Mouse (Mus musculus) neural tube, embryonic 15.5 days (tissue): ENCODE measurements around the gene Yipf4. TPM values are rescaled to one million over a fixed set of nuclear protein-coding genes. Genes with fewer than 3 reads are reported as not detected.
"Not testable (repeated sequence)": the region's sequence is repeated elsewhere in the genome, so short reads cannot be mapped to it uniquely, and the experiment has no call there.

Source experiments
- ATAC-seq: fragments of 200-750 bp; cut with Nextera tagmentation; 2 replicates; pipeline ENCODE4 v1.8.0; 2017; ENCODE audit warnings: mild to moderate bottlenecking, moderate TSS enrichment, moderate library complexity; ENCODE audit not compliant: low FRiP score
- H3K27ac ChIP-seq: fragments of 300-500 bp; sonication (generic); replicated peaks from 2 replicates; pipeline ENCODE4 v1.5.1; 2015; ENCODE audit warnings: mild to moderate bottlenecking, inconsistent platforms
- H3K27me3 ChIP-seq: fragments of 300-500 bp; sonication (generic); replicated peaks from 2 replicates; pipeline ENCODE4 v1.6.1; 2015; ENCODE audit warnings: inconsistent platforms
- H3K36me3 ChIP-seq: fragments of 300-500 bp; sonication (generic); 2 replicates; pipeline ENCODE4 v1.6.1; 2015; ENCODE audit warnings: inconsistent platforms
- H3K4me1 ChIP-seq: fragments of 300-500 bp; sonication (generic); 2 replicates; pipeline ENCODE4 v1.6.1; 2015; ENCODE audit warnings: inconsistent platforms
- H3K4me2 ChIP-seq: fragments of 300-500 bp; sonication (generic); 2 replicates; pipeline ENCODE4 v1.6.1; 2015; ENCODE audit warnings: inconsistent platforms, mild to moderate bottlenecking, moderate library complexity
- H3K4me3 ChIP-seq: fragments of 300-500 bp; sonication (generic); replicated peaks from 2 replicates; pipeline ENCODE4 v1.5.1; 2015; ENCODE audit warnings: mild to moderate bottlenecking, inconsistent platforms
- H3K9ac ChIP-seq: fragments of 300-500 bp; sonication (generic); replicated peaks from 2 replicates; pipeline ENCODE4 v1.6.1; 2015; ENCODE audit warnings: mild to moderate bottlenecking, inconsistent platforms
- H3K9me3 ChIP-seq: fragments of 300-500 bp; sonication (generic); replicated peaks from 2 replicates; pipeline ENCODE4 v1.6.1; 2016; ENCODE audit warnings: inconsistent platforms
- WGBS: fragments of 180-500 bp; shearing (Covaris S2); methylation state at CpG from one replicate; pipeline ENCODE4 v1.1.7; 2015; ENCODE audit warnings: mixed read lengths; 5-methylcytosine and 5-hydroxymethylcytosine counted together
- polyA plus RNA-seq: library from polyadenylated mRNA; unstranded; fragments of >200 nt; fragmentation: Nextera tagmentation; extraction: Ambion mirVana; gene quantifications from 2 replicates; pipeline ENCODE4 v1.2.1, GENCODE M21; 2015

The Yipf4 gene
- 56.1 and 56.2 TPM in 2 replicates for polyA plus RNA-seq

GRCm38 (mm10) chr17:74489024-74489900 is at the start of gene Yipf4:
Yipf4 (plus strand) TSS chr17:74489493.
- Histone ChIP-seq H3K4me1 (peaks cover 8% of the 10 kb centered on the region), H3K9ac (peak within 1 kb of the TSS; percentile 97), H3K36me3 (peaks cover 15% of the 10 kb centered on the region), H3K4me3 (peak within 1 kb of the TSS; percentile 100), H3K9me3 (no peaks in the 10 kb centered on the region), H3K4me2 (peak within 1 kb of the TSS; percentile 67), H3K27ac (peak within 1 kb of the TSS; percentile 86), H3K27me3 (0 out of 2 replicates have a peak, but pooled peaks cover 3% of the 10 kb centered on the region)
- peak; percentile 100 for ATAC-seq
- 4% methylated on average over 56 of the region's 58 CpGs for WGBS

- Histone ChIP-seq H3K4me3 (no peak overlapping the region), H3K9ac (no peak overlapping the region), H3K27me3 (no peaks in the 10 kb centered on the region), H3K27ac (no peak overlapping the region), H3K4me2 (no peak overlapping the region), H3K9me3 (no peaks in the 10 kb centered on the region), H3K36me3 (no peaks in the 10 kb centered on the region), H3K4me1 (no peaks in the 10 kb centered on the region)
- ATAC-seq = no peak
- 79% methylated on average over 5 of the region's 5 CpGs for WGBS
These were observed 48.8 kb upstream of the Yipf4 start for GRCm38 (mm10) chr17:74440486-74440885.

GRCm38 (mm10) chr17:74449776-74450175 is 39.5 kb upstream of the Yipf4 start:
- whole genome bisulfite sequencing = 89% methylated on average over 10 of the region's 10 CpGs
- Histone ChIP-seq H3K9ac (no peak overlapping the region), H3K4me1 (no peaks in the 10 kb centered on the region), H3K27ac (no peak overlapping the region), H3K36me3 (no peaks in the 10 kb centered on the region), H3K4me2 (no peak overlapping the region), H3K4me3 (no peak overlapping the region), H3K9me3 (no peaks in the 10 kb centered on the region), H3K27me3 (no peaks in the 10 kb centered on the region)
- no peak for ATAC-seq

- Histone ChIP-seq H3K27ac (no peak overlapping the region), H3K4me1 (no peaks in the 10 kb centered on the region), H3K9ac (no peak overlapping the region), H3K9me3 (no peaks in the 10 kb centered on the region), H3K36me3 (no peaks in the 10 kb centered on the region), H3K4me2 (no peak overlapping the region), H3K4me3 (no peak overlapping the region), H3K27me3 (no peaks in the 10 kb centered on the region)
- 78% methylated on average over 3 of the region's 3 CpGs for WGBS
- ATAC-seq = no peak
These were observed 35.4 kb upstream of the Yipf4 start for GRCm38 (mm10) chr17:74453928-74454327.

GRCm38 (mm10) chr17:74454660-74455059 is 34.6 kb upstream of the Yipf4 start:
- H3K4me3 ChIP-seq = no peak overlapping the region
- no peaks in the 10 kb centered on the region for H3K36me3 ChIP-seq
- no peak overlapping the region for H3K9ac ChIP-seq
- no peak for ATAC-seq
- WGBS = 98% methylated on average over 1 of the region's 1 CpGs
- H3K4me1 ChIP-seq = no peaks in the 10 kb centered on the region
- no peak overlapping the region for H3K4me2 ChIP-seq
- no peaks in the 10 kb centered on the region for H3K9me3 ChIP-seq
- no peak overlapping the region for H3K27ac ChIP-seq
- no peaks in the 10 kb centered on the region for H3K27me3 ChIP-seq

- 92% methylated on average over 4 of the region's 4 CpGs for WGBS
- no peak overlapping the region for H3K9ac ChIP-seq
- H3K27ac ChIP-seq = no peak overlapping the region
- H3K36me3 ChIP-seq = no peaks in the 10 kb centered on the region
- H3K4me3 ChIP-seq = no peak overlapping the region
- no peak overlapping the region for H3K4me2 ChIP-seq
- no peaks in the 10 kb centered on the region for H3K27me3 ChIP-seq
- no peak for ATAC-seq
- H3K9me3 ChIP-seq = no peaks in the 10 kb centered on the region
- no peaks in the 10 kb centered on the region for H3K4me1 ChIP-seq
These were observed 33.9 kb upstream of the Yipf4 start for GRCm38 (mm10) chr17:74455426-74455825.

- no peak overlapping the region for H3K27ac ChIP-seq
- no peaks in the 10 kb centered on the region for H3K4me1 ChIP-seq
- no peak overlapping the region for H3K4me2 ChIP-seq
- no peaks in the 10 kb centered on the region for H3K27me3 ChIP-seq
- WGBS = 94% methylated on average over 5 of the region's 5 CpGs
- H3K4me3 ChIP-seq = no peak overlapping the region
- H3K9me3 ChIP-seq = no peaks in the 10 kb centered on the region
- ATAC-seq = no peak
- no peak overlapping the region for H3K9ac ChIP-seq
- no peaks in the 10 kb centered on the region for H3K36me3 ChIP-seq
These were observed 32.5 kb upstream of the Yipf4 start for GRCm38 (mm10) chr17:74456825-74457224.

- Histone ChIP-seq H3K4me3 (no peak overlapping the region), H3K36me3 (no peaks in the 10 kb centered on the region), H3K9ac (no peak overlapping the region), H3K4me1 (no peaks in the 10 kb centered on the region), H3K4me2 (no peak overlapping the region), H3K9me3 (no peaks in the 10 kb centered on the region), H3K27ac (no peak overlapping the region), H3K27me3 (no peaks in the 10 kb centered on the region)
- ATAC-seq = no peak
- 83% methylated on average over 10 of the region's 10 CpGs for WGBS
These were observed 31.2 kb upstream of the Yipf4 start for GRCm38 (mm10) chr17:74457972-74458677.

GRCm38 (mm10) chr17:74458711-74459408 is 30.4 kb upstream of the Yipf4 start, which contains the start of gene Nlrc4:
Nlrc4 (minus strand) TSS chr17:74459142.
- no peak within 1 kb of the TSS for H3K27ac ChIP-seq
- no peak for ATAC-seq
- no peaks in the 10 kb centered on the region for H3K36me3 ChIP-seq
- 54% methylated on average over 8 of the region's 8 CpGs for WGBS
- H3K9ac ChIP-seq = no peak within 1 kb of the TSS
- no peaks in the 10 kb centered on the region for H3K27me3 ChIP-seq
- H3K4me1 ChIP-seq = no peaks in the 10 kb centered on the region
- H3K9me3 ChIP-seq = no peaks in the 10 kb centered on the region
- H3K4me2 ChIP-seq = no peak within 1 kb of the TSS
- H3K4me3 ChIP-seq = no peak within 1 kb of the TSS

GRCm38 (mm10) chr17:74463510-74463909 is 25.8 kb upstream of the Yipf4 start:
- Histone ChIP-seq H3K36me3 (no peaks in the 10 kb centered on the region), H3K4me3 (no peak overlapping the region), H3K9ac (no peak overlapping the region), H3K27ac (no peak overlapping the region), H3K27me3 (no peaks in the 10 kb centered on the region), H3K9me3 (no peaks in the 10 kb centered on the region), H3K4me2 (no peak overlapping the region), H3K4me1 (no peaks in the 10 kb centered on the region)
- ATAC-seq = no peak

- WGBS = 87% methylated on average over 2 of the region's 2 CpGs
- H3K9me3 ChIP-seq, ATAC-seq, H3K36me3 ChIP-seq, H3K4me3 ChIP-seq, H3K4me1 ChIP-seq, H3K27ac ChIP-seq, H3K4me2 ChIP-seq, H3K9ac ChIP-seq, H3K27me3 ChIP-seq: not testable (repeated sequence)
These were observed 21.3 kb upstream of the Yipf4 start for GRCm38 (mm10) chr17:74467981-74468380.
